Mouse (Mus musculus) myocyte (in vitro differentiated cells): ENCODE results near the gene Galnt15.

Experiments used
- CEBPB ChIP-seq: IDR thresholded peaks from 2 replicates; pipeline ENCODE4 v1.6.1; 2011; ENCODE audit warnings: mild to moderate bottlenecking, moderate library complexity; ENCODE audit not compliant: poor library complexity, insufficient read depth, severe bottlenecking
- MAX ChIP-seq: IDR thresholded peaks from one replicate; pipeline ENCODE4 v1.6.1; 2011; ENCODE audit warnings: low read depth, mild to moderate bottlenecking, control low read depth
- POLR2A ChIP-seq: IDR thresholded peaks from one replicate; pipeline ENCODE4 v1.6.1; 2011; ENCODE audit warnings: low read depth, mild to moderate bottlenecking, control low read depth, moderate library complexity; ENCODE audit not compliant: insufficient read length
- POLR2AphosphoS2 ChIP-seq: IDR thresholded peaks from one replicate; pipeline ENCODE4 v1.6.1; 2011; ENCODE audit warnings: low read depth, control low read depth; ENCODE audit not compliant: insufficient read length
- REST ChIP-seq: IDR thresholded peaks from one replicate; pipeline ENCODE4 v1.6.1; 2011; ENCODE audit warnings: mild to moderate bottlenecking, control low read depth, moderate library complexity; ENCODE audit not compliant: insufficient read depth, insufficient read length
- TCF12 ChIP-seq: IDR thresholded peaks from one replicate; pipeline ENCODE4 v1.6.1; 2011; ENCODE audit warnings: mild to moderate bottlenecking, control low read depth; ENCODE audit not compliant: poor library complexity, insufficient read depth, severe bottlenecking

DNA sequence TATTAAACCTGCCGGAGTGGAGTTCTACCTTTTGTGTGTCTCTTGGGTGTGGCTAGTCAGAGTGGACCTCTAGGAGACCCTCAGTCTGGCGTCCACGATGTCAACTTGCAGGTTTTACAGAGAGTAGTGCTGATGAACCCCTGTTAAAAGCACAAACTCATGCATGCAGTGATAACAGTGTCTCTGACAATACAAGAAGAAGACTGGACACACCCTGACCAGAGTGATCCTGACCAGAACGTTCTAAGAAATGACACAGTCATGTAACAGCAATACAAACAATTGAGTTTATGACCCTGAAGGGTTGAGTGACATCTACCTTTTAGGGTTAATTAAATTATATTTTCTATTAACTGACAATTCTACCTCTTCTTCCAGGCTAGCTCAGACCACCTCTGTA is 28.9 kb downstream of the Galnt15 start:
- TF ChIP-seq POLR2A (no peak), POLR2AphosphoS2 (no peak), MAX (no peak), REST (no peak), CEBPB (no peak), TCF12 (no peak)
